Mouse (Mus musculus) CH12.LX (cell line): ENCODE measurements at regions not wholly inside any gene's neighbourhood (a gene's known extent, or its start where the extent isn't known, plus 50 kb on each side); places are given as distances from the start of the nearest gene placed in this dataset.

Experiments
- IRF4 ChIP-seq: IDR thresholded peaks from 2 replicates; pipeline ENCODE4 v1.6.1; 2014; ENCODE audit warnings: low read depth, mild to moderate bottlenecking, inconsistent platforms, low read length, improper control_type of control experiment
- SIN3A ChIP-seq: IDR thresholded peaks from 2 replicates; pipeline ENCODE4 v1.6.1; 2012; ENCODE audit warnings: low read length, improper control_type of control experiment, inconsistent platforms

- TF ChIP-seq SIN3A (no peak), IRF4 (no peak)
Observed at GRCm38 (mm10) chr5:80700848-80701247, 319.1 kb upstream of the Adgrl3 start.
